Mouse (Mus musculus) left cerebral cortex, adult 11 months (tissue): ENCODE results near the gene Vps54.

Experiments
- DNase-seq: peaks from one replicate; pipeline ENCODE4 v3.0.0; 2022; ENCODE audit warnings: low spot score

Vps54 gene

GRCm38 (mm10) chr11:21339088-21339487 lies 100.0 kb downstream of the Vps54 start:
- DNase-seq = peak; percentile 13

DNA sequence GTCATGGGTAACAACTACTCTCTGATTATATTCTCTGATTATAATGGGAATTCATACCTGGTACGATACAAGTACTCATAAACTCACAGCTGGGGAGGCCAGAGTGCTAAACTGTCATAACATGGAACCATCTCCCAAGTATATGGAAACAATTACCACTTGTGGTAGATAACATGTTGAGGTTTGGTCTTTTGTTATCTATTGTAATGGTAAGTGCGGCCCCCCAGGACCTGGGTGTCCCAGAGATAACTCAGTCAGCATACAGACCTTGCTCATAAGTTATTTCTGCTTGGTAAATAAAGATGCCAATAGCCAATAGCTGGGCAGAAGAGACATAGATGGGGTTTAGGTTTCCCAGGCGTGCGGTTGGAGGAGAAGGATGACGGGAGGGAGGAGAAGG lies 104.4 kb downstream of the Vps54 start:
- no peak for DNase-seq

DNA sequence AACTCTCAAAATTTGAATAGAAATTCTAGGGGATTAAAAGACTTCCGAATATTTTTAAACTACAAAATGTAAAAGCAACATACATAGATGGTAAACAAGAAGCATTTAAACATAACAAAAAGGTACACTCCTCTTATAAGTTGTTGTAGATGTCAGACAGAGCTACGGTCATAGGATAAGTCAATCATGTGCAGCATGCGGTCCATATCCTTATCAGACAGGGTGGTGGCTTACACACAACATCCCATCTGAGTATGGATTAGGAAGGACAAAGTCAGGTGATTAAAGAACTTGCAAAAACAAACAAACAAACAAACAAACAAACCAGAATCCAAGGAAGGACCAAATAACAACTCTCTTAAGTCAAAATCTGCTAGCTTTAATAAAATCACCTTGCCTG lies 106.9 kb downstream of the Vps54 start:
- DNase-seq = no peak

- DNase-seq = no peak
These were observed 109.8 kb downstream of the Vps54 start for GRCm38 (mm10) chr11:21348890-21349289.

DNA sequence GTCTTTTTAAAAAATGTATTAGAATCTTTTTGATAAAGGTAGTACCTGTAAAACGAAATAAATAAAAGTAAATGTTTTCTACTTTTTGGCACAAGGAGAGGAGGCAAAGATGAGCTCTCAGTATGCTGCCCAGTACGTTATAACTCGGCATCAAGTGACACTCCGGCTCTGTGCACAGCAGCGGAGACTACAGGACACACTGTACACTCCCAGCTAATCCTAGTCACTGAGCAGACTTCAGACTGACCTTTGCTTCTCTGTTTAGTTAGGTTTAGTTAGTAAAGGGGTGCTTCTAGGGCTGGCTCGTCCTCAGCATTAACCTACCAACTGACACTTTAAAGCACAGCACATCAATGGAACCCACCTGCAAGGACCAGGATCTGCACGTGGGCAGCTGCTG lies 112.2 kb downstream of the Vps54 start:
- DNase-seq = no peak

DNA sequence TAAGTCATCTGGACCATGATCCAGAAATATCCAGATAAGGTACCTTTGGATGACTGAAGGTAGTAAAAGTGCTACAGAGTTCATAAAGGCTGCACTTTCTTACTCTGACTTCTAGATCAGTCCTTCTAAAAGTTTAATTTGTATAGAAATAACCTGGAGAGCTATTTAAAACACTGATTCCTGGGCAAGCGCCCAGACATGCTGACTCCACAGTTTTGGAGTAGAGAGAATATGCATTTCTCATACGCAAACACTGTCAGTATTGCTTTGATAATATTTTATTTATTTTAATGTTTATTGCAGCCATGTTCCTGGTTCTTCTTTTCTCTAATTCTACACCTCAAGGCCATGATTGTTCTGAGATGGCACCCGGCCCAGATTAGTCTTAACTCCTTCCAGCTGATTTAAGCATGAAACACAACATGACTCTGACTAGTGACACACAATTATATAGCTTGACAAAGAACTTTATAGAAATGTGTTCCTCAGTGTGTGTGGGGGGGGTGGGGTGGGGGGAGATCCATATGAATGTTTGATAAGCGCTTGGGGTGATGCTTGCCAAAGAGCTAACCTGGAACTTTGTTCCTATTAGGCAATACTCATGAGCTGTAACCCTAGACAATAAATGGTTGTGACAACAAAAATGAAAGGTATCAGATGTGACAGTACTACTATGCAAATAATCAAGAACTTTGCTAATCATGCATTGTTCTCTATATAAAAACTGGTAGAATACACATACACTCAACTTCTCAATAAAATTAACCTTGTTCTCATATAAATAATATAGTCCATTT lies 124.3 kb downstream of the Vps54 start:
- DNase-seq = no peak

DNA sequence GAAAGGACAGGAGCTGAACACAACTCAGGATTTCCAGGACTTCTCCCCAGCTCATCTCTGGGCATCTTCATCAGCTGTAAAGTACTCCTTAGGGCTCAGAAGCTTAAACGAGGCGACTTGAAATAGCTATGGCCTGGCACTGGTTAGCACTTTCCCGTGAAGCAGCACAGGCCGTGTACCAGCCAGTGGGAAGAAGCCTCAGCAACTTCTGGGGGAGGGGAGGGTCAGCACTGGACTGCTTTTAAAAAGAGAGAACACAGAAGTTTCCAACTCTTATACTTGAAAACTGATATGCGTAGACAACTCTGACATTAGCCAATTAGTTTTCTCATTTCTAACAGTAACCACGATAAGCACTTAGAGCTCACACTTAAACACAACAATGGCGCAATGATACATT lies 129.4 kb downstream of the Vps54 start:
- no peak for DNase-seq

- DNase-seq = no peak
These were observed 130.4 kb downstream of the Vps54 start for GRCm38 (mm10) chr11:21369248-21370016.

GRCm38 (mm10) chr11:21370399-21371121 lies 131.5 kb downstream of the Vps54 start:
- peak; percentile 40 for DNase-seq
